ENCODE assay signal across 10 mouse cellular contexts in genomic region chr12:85640852-85641563, GRCm38 (mm10). TPM values are rescaled to one million over a fixed set of nuclear protein-coding genes. Genes with fewer than 3 reads are reported as not detected.
DNase-seq lines count a peak whose midpoint lies in the region; ATAC-seq and TF ChIP-seq lines count a peak whose summit lies in the region.
"Had no signal": no experiment of that assay in that cellular context is flagged by ENCODE, and none has a peak within 500 bp of the region (broad histone marks: within the 10 kb centered on the region; RNA-seq: fewer than 3 reads in every experiment).

No protein-coding gene starts in this region.

- H3K9me3 ChIP-seq in heart, embryonic 10.5 days: no peaks in the 10 kb centered on the region
- no peaks in the 10 kb centered on the region for H3K9me3 ChIP-seq in stomach, postnatal 0 days (ENCODE audit: control insufficient read depth, low read length)

- H3K9ac ChIP-seq in stomach, postnatal 0 days (ENCODE audit: low read length): no peak overlapping the region

- no peak for TF ChIP-seq POLR2A in lung, adult 2 months (IDR thresholded peaks at IDR 0.05; ENCODE audit: borderline replicate concordance, extremely low read depth, low read depth, low read length)

- peak; percentile 34 for DNase-seq in lung, postnatal 14 days
- DNase-seq in lung, adult 2 months: no peak
- DNase-seq in heart, embryonic 10.5 days (ENCODE audit: low spot score): no peak
- no peak for DNase-seq in stomach, postnatal 0 days (ENCODE audit: low spot score)
- DNase-seq in adrenal gland, postnatal 4 days (ENCODE audit: low spot score in 2 of 2): no peak
- no peak for DNase-seq in testis, postnatal 14 days (ENCODE audit: low spot score)
- DNase-seq: left cerebral cortex, postnatal 4 days; thymus, postnatal 4 days had no signal

- peaks cover 11% of the 10 kb centered on the region for H3K36me3 ChIP-seq in heart, embryonic 10.5 days
- no peaks in the 10 kb centered on the region for H3K36me3 ChIP-seq in stomach, postnatal 0 days (ENCODE audit: control insufficient read depth, insufficient read depth, low read length)

- TF ChIP-seq CTCF in lung, adult 2 months (IDR thresholded peaks at IDR 0.05; ENCODE audit: insufficient read depth, low read length): no peak
- TF ChIP-seq CTCF in stomach, postnatal 0 days (IDR thresholded peaks at IDR 0.05; ENCODE audit: low read depth): no peak

- H3K4me2 ChIP-seq in stomach, postnatal 0 days (replicated peaks; ENCODE audit: low read depth): no peak overlapping the region

- TF ChIP-seq EP300 in stomach, postnatal 0 days (optimal IDR thresholded peaks at IDR 0.05): no peak

- peak overlapping the region; percentile 60; the same call in 1 of the 2 replicates for H3K27ac ChIP-seq in heart, embryonic 10.5 days
- H3K27ac ChIP-seq in stomach, postnatal 0 days (replicated peaks): no peak overlapping the region; the same call in 1 of the 2 replicates

- H3K27me3 ChIP-seq in heart, embryonic 10.5 days (ENCODE audit: insufficient read depth, poor library complexity, severe bottlenecking): no peaks in the 10 kb centered on the region
- no peaks in the 10 kb centered on the region for H3K27me3 ChIP-seq in stomach, postnatal 0 days (ENCODE audit: control insufficient read depth, insufficient read depth, low read length)

- no peak overlapping the region for H3K4me3 ChIP-seq in lung, adult 2 months (replicated peaks; ENCODE audit: extremely low read depth, low read depth, low read length)
- H3K4me3 ChIP-seq in heart, embryonic 10.5 days: no peak overlapping the region
- H3K4me3 ChIP-seq in stomach, postnatal 0 days (ENCODE audit: low read depth, low read length): no peak overlapping the region

- WGBS in lung, adult 2 months: 26% methylated on average over 10 of the region's 10 CpGs
- WGBS in heart, embryonic 10.5 days: 50% methylated on average over 10 of the region's 10 CpGs
- 44% methylated on average over 10 of the region's 10 CpGs for WGBS in stomach, postnatal 0 days

- peaks cover 32% of the 10 kb centered on the region for H3K4me1 ChIP-seq in lung, adult 2 months (ENCODE audit: control insufficient read depth, insufficient read depth, low read length)
- peaks cover 37% of the 10 kb centered on the region for H3K4me1 ChIP-seq in heart, embryonic 10.5 days
- peaks cover 8% of the 10 kb centered on the region for H3K4me1 ChIP-seq in stomach, postnatal 0 days (replicated peaks; ENCODE audit: control insufficient read depth, insufficient read depth)

- peak; percentile 50 to 59 for ATAC-seq in hematopoietic stem cell, adult 5-6 weeks (replicated peaks in 1 of 2; ENCODE audit: insufficient read depth in 1 of 2, low FRiP score in 2 of 2, low TSS enrichment in 1 of 2, low read depth in 1 of 2, poor library complexity in 2 of 2, severe bottlenecking in 2 of 2)
- ATAC-seq in stomach, postnatal 0 days (ENCODE audit: low FRiP score, low TSS enrichment): peak; percentile 31; the same call in 1 of the 2 replicates
- ATAC-seq: forebrain, embryonic 16.5 days had no signal

RNA-seq across cellular contexts. Expression of gene Jdp2, which starts 42.2 kb away (rescaled TPM):
- 21.6 and 30.9 TPM in 2 replicates for polyA plus RNA-seq in lung, adult 2 months (2012; rRNA removed)
- 0.63 and 0.68 TPM in 2 replicates for polyA plus RNA-seq in heart, embryonic 10.5 days (2016; fragmentation: Nextera tagmentation; extraction: Ambion mirVana)
- 34.3 and 36.9 TPM in 2 replicates for total RNA-seq in hematopoietic stem cell, adult 5-6 weeks (2017)
- 0.63 and 0.65 TPM in 2 replicates for polyA plus RNA-seq in stomach, postnatal 0 days (2015; fragmentation: Nextera tagmentation; extraction: Ambion mirVana)
- total RNA-seq in adrenal gland, postnatal 4 days (2021): 10 to 100 TPM; 22.6 to 23.0 TPM

RNA-seq across cellular contexts. Expression of gene Batf, which starts 45.5 kb away (rescaled TPM):
- 8.7 and 10.5 TPM in 2 replicates for polyA plus RNA-seq in lung, adult 2 months (2012; rRNA removed)
- polyA plus RNA-seq in heart, embryonic 10.5 days (2016; fragmentation: Nextera tagmentation; extraction: Ambion mirVana): 4.7 and 7.1 TPM in 2 replicates
- 45.5 and 46.4 TPM in 2 replicates for total RNA-seq in hematopoietic stem cell, adult 5-6 weeks (2017)
- 3.1 and 3.3 TPM in 2 replicates for polyA plus RNA-seq in stomach, postnatal 0 days (2015; fragmentation: Nextera tagmentation; extraction: Ambion mirVana)
- total RNA-seq in adrenal gland, postnatal 4 days (2021): 1 to 10 TPM in 1 of 2 experiments, under 1 TPM in 1; 0.87 to 1.2 TPM

Comparison
In these comparisons a context has a peak if more than half of its experiments do, and no peak if none do; other contexts are left out.
1. RNA of gene Jdp2, which starts 42.2 kb away (polyA plus RNA-seq): 21.6 to 30.9 TPM in lung, adult 2 months; 0.63 to 0.65 TPM in stomach, postnatal 0 days and 0.63 to 0.68 TPM in heart, embryonic 10.5 days; every median in the first group is over 10 times any median in the second.